Mouse (Mus musculus) T-cell, adult 66 days (primary cell): Measurements from ENCODE around the gene Olfr955. TPM values are rescaled to one million over a fixed set of nuclear protein-coding genes. Genes with fewer than 3 reads are reported as not detected.

Experiments
- total RNA-seq, 2 experiments: library from RNA; stranded (reverse); gene quantifications; 3 replicates in 1 of 2; 4 replicates in 1 of 2; pipeline ENCODE4 v1.2.4; 2023

The Olfr955 gene
- total RNA-seq = not detected

GRCm38 (mm10) chr9:39471844-39472243 is at the start of gene Olfr955:
TSS of gene Olfr955 (minus strand) at chr9:39471944.

GRCm38 (mm10) chr9:39515531-39515930 is 43.8 kb upstream of the Olfr955 start, which contains the start of gene Olfr957:
TSS of gene Olfr957 (minus strand) at chr9:39515809.

GRCm38 (mm10) chr9:39493895-39494294 is 22.2 kb upstream of the Olfr955 start, which contains the start of gene Olfr44:
TSS of gene Olfr44 (minus strand) at chr9:39493995.

GRCm38 (mm10) chr9:39456401-39456800 is 15.3 kb downstream of the Olfr955 start, which contains the start of gene Olfr954:
TSS of gene Olfr954 (plus strand) at chr9:39456701.

GRCm38 (mm10) chr9:39427048-39427447 is 44.7 kb downstream of the Olfr955 start, which contains the start of gene Olfr952:
TSS of gene Olfr952 (minus strand) at chr9:39427148.

Other genes starting within 250 kb of the Olfr955 start
- gene Olfr1537, start 221.9 kb downstream of the Olfr955 start, total RNA-seq = not detected
- gene Olfr945, start 195.1 kb downstream of the Olfr955 start, total RNA-seq = not detected
- gene Olfr948, start 145.9 kb downstream of the Olfr955 start, total RNA-seq = not detected
- gene Olfr951, start 84.5 kb downstream of the Olfr955 start, total RNA-seq = not detected
- not detected for gene Olfr952, start 44.8 kb downstream of the Olfr955 start, total RNA-seq
- not detected for gene Olfr954, start 15.2 kb downstream of the Olfr955 start, total RNA-seq
- gene Olfr44, start 22.1 kb upstream of the Olfr955 start, total RNA-seq = not detected
- not detected for gene Olfr957, start 43.9 kb upstream of the Olfr955 start, total RNA-seq
- gene Olfr958, start 82.1 kb upstream of the Olfr955 start, total RNA-seq = not detected
- gene Olfr959, start 103.6 kb upstream of the Olfr955 start, total RNA-seq = not detected
- gene AW551984, start 132.5 kb upstream of the Olfr955 start, total RNA-seq = not detected
- gene Olfr148, start 138.7 kb upstream of the Olfr955 start, total RNA-seq = not detected
- not detected for gene Olfr960, start 149.4 kb upstream of the Olfr955 start, total RNA-seq
- gene Olfr961, start 173.1 kb upstream of the Olfr955 start, total RNA-seq = not detected
- gene Olfr963, start 195.3 kb upstream of the Olfr955 start, total RNA-seq = not detected
- not detected for gene Olfr149, start 235.2 kb upstream of the Olfr955 start, total RNA-seq
- gene Olfr965, start 239.4 kb upstream of the Olfr955 start, total RNA-seq = not detected